7 mouse cellular contexts compared by ENCODE assay signal in the genomic region with DNA sequence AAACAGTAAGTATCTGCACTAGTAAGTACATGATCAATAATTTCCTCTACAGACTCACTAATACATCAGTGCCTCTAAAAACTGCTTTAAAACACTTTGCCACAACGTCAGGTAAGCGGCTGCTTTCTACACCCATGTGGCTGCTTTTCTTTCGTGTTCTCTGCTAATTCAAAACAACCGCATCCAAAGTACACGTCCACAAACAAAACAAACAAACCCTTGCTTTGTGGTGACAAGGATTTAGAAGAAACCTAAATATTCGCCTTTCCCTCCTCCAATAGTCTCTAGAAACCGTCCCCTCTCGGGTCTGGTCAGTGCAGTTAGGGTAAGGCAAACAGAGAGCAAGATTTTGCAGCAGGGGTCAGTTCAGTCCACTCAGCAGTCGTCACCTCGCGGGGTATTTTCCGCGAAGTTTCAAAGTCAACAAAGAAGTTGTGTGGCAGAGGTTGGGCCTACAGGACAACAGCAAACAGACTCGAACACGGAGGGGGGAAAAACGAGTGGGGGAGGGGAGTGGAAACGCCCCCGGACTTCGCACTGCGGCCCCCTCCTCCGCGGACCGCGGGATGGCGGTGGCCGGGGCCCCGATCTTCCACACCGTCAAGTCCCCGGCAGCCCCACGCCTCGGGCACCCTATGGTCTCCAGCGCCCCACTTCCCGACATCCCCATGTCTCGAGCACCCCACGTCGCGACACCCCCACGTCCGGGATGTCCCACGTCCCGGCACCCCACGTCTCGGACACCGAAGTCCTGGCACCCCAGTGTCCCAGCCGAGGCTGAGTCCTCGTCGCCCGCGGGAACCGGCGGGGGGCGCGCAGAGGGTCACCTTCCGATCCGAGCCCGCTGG. TPM values are rescaled to one million over a fixed set of nuclear protein-coding genes. Genes with fewer than 3 reads are reported as not detected.
DNase-seq lines count a peak whose midpoint lies in the region; ATAC-seq and TF ChIP-seq lines count a peak whose summit lies in the region.

No protein-coding gene starts in this region.

- TF ChIP-seq EP300 in MEL (IDR thresholded peaks at IDR 0.05; ENCODE audit: low read depth in 1 of 2, low read length in 2 of 2), result no peak

- H3K79me2 ChIP-seq in MEL (ENCODE audit: control insufficient read depth, insufficient read depth, low read length, poor library complexity), result peaks cover 59% of the 10 kb centered on the region

- no peaks in the 10 kb centered on the region for H3K9me3 ChIP-seq in MEL (replicated peaks; ENCODE audit: insufficient read depth, low read length)
- no peaks in the 10 kb centered on the region for H3K9me3 ChIP-seq in forebrain, embryonic 15.5 days
- H3K9me3 ChIP-seq in hindbrain, embryonic 12.5 days (replicated peaks), result 0 out of 2 replicates have a peak, but pooled peaks cover 3% of the 10 kb centered on the region
- H3K9me3 ChIP-seq in midbrain, embryonic 13.5 days, result 0 out of 2 replicates have a peak, but pooled peaks cover 6% of the 10 kb centered on the region

- TF ChIP-seq CTCF in MEL (IDR thresholded peaks at IDR 0.05 in 2 of 3, conservative IDR thresholded peaks at IDR 0.05 in 1 of 3; ENCODE audit: control insufficient read depth in 1 of 3, insufficient read depth in 1 of 3, low read depth in 2 of 3, low read length in 3 of 3, poor library complexity in 1 of 3, severe bottlenecking in 1 of 3), result no peak

- TF ChIP-seq RAD21 in MEL (IDR thresholded peaks at IDR 0.05; ENCODE audit: low read depth, low read length), result no peak

- peaks cover 28 to 32% of the 10 kb centered on the region in 2 experiments for H3K4me1 ChIP-seq in MEL (ENCODE audit: control insufficient read depth in 1 of 2, insufficient read depth in 2 of 2, low read length in 2 of 2)
- H3K4me1 ChIP-seq in forebrain, embryonic 15.5 days, result peaks cover 20% of the 10 kb centered on the region
- H3K4me1 ChIP-seq in hindbrain, embryonic 12.5 days, result peaks cover 18% of the 10 kb centered on the region
- H3K4me1 ChIP-seq in midbrain, embryonic 13.5 days (replicated peaks), result peaks cover 22% of the 10 kb centered on the region

- peak overlapping the region; percentile 60 for H3K27ac ChIP-seq in MEL (ENCODE audit: control insufficient read depth, low read depth, low read length)
- H3K27ac ChIP-seq in forebrain, embryonic 15.5 days (replicated peaks), result peak overlapping the region; percentile 99
- H3K27ac ChIP-seq in hindbrain, embryonic 12.5 days, result peak overlapping the region; percentile 100
- peak overlapping the region; percentile 99 for H3K27ac ChIP-seq in midbrain, embryonic 13.5 days

- DNase-seq in MEL (ENCODE audit: low read depth, low spot score), result peak; percentile 61
- DNase-seq in left cerebral cortex, postnatal 4 days, result peak; percentile 50
- DNase-seq in spleen, postnatal 36 days (ENCODE audit: low spot score in 2 of 2), result peak; percentile 23 to 47

- H3K27me3 ChIP-seq in MEL (ENCODE audit: control insufficient read depth in 1 of 2, insufficient read depth in 2 of 2, low read length in 2 of 2), result no peaks in the 10 kb centered on the region
- no peaks in the 10 kb centered on the region for H3K27me3 ChIP-seq in forebrain, embryonic 15.5 days
- H3K27me3 ChIP-seq in hindbrain, embryonic 12.5 days, result no peaks in the 10 kb centered on the region
- H3K27me3 ChIP-seq in midbrain, embryonic 13.5 days, result no peaks in the 10 kb centered on the region

- TF ChIP-seq POLR2A in MEL (IDR thresholded peaks at IDR 0.05; ENCODE audit: control insufficient read depth in 1 of 2, insufficient read depth in 1 of 2, low read depth in 1 of 2, low read length in 2 of 2, poor library complexity in 1 of 2), result 0 out of 4 replicates have a peak, but pooled peaks of 1 of the 2 experiments have one; percentile 10

- WGBS in forebrain, embryonic 15.5 days, result under 1% methylated on average over 52 of the region's 56 CpGs
- under 1% methylated on average over 50 of the region's 56 CpGs for WGBS in hindbrain, embryonic 12.5 days
- under 1% methylated on average over 51 of the region's 56 CpGs for WGBS in midbrain, embryonic 13.5 days

- H3K4me2 ChIP-seq in forebrain, embryonic 15.5 days (replicated peaks), result peak overlapping the region; percentile 62
- peak overlapping the region; percentile 71 for H3K4me2 ChIP-seq in hindbrain, embryonic 12.5 days (replicated peaks)
- peak overlapping the region; percentile 87 for H3K4me2 ChIP-seq in midbrain, embryonic 13.5 days (replicated peaks)

- 0 out of 2 replicates have a peak, but pooled peaks have one; percentile 23 for ATAC-seq in cerebellum, adult (ENCODE audit: insufficient number of reproducible peaks, low FRiP score, low TSS enrichment)
- ATAC-seq in forebrain, embryonic 15.5 days (replicated peaks), result peak; percentile 37
- ATAC-seq in hindbrain, embryonic 12.5 days (ENCODE audit: low FRiP score), result peak; percentile 65
- ATAC-seq in midbrain, embryonic 13.5 days, result peak; percentile 57

- H3K36me3 ChIP-seq in MEL (ENCODE audit: control insufficient read depth in 1 of 2, insufficient read depth in 2 of 2, low read length in 2 of 2), result peaks cover 2 to 48% of the 10 kb centered on the region in 2 experiments; a peak in 3 of 4 replicates
- H3K36me3 ChIP-seq in forebrain, embryonic 15.5 days, result peaks cover 4% of the 10 kb centered on the region; the same call in 1 of the 2 replicates
- no peaks in the 10 kb centered on the region for H3K36me3 ChIP-seq in hindbrain, embryonic 12.5 days
- no peaks in the 10 kb centered on the region for H3K36me3 ChIP-seq in midbrain, embryonic 13.5 days

- H3K4me3 ChIP-seq in MEL (ENCODE audit: control insufficient read depth in 1 of 2, insufficient read depth in 1 of 2, low read depth in 2 of 2, low read length in 2 of 2), result peak overlapping the region; percentile 94 to 97
- peak overlapping the region; percentile 82 for H3K4me3 ChIP-seq in forebrain, embryonic 15.5 days
- peak overlapping the region; percentile 96 for H3K4me3 ChIP-seq in hindbrain, embryonic 12.5 days
- peak overlapping the region; percentile 92 for H3K4me3 ChIP-seq in midbrain, embryonic 13.5 days (replicated peaks)

- intact Hi-C loops in left cerebral cortex, postnatal 4 days (cut with DNase I), result loop anchor here (10.0 kb wide), 1 partner anchor 55 kb away; no protein-coding TSS in a partner anchor

- peak overlapping the region; percentile 97 for H3K9ac ChIP-seq in MEL (ENCODE audit: control insufficient read depth, low read depth, low read length, poor library complexity, severe bottlenecking)
- H3K9ac ChIP-seq in forebrain, embryonic 15.5 days (replicated peaks), result peak overlapping the region; percentile 86
- peak overlapping the region; percentile 97 for H3K9ac ChIP-seq in hindbrain, embryonic 12.5 days
- H3K9ac ChIP-seq in midbrain, embryonic 13.5 days (replicated peaks), result peak overlapping the region; percentile 92

TF ChIP-seq in MEL, 35 proteins besides CTCF, POLR2A, EP300 and RAD21 (continues in another document):
- peak; percentile 43 for TF ChIP-seq MAX (IDR thresholded peaks at IDR 0.05; ENCODE audit: low read length)
- no peak for TF ChIP-seq BHLHE40 (IDR thresholded peaks at IDR 0.05; ENCODE audit: borderline replicate concordance, low read depth, low read length)
- TF ChIP-seq TCF12 (IDR thresholded peaks at IDR 0.05; ENCODE audit: low read depth, low read length), result no peak
- 0 out of 2 replicates have a peak, but pooled peaks have one; percentile 18 for TF ChIP-seq MAZ (IDR thresholded peaks at IDR 0.05; ENCODE audit: low read depth, low read length)
- TF ChIP-seq HCFC1 (IDR thresholded peaks at IDR 0.05; ENCODE audit: low read depth, low read length), result no peak; the same call in 1 of the 2 replicates
- TF ChIP-seq ELF1 (IDR thresholded peaks at IDR 0.05; ENCODE audit: low read depth, low read length), result no peak
- TF ChIP-seq ZMIZ1 (IDR thresholded peaks at IDR 0.05; ENCODE audit: low read depth, low read length), result no peak
- no peak for TF ChIP-seq POLR2AphosphoS2 (IDR thresholded peaks at IDR 0.05; ENCODE audit: low read length)
- no peak for TF ChIP-seq USF2 (IDR thresholded peaks at IDR 0.05; ENCODE audit: borderline replicate concordance in 1 of 2, insufficient read depth in 1 of 2, low read depth in 1 of 2, low read length in 2 of 2)
- no peak for TF ChIP-seq RCOR1 (IDR thresholded peaks at IDR 0.05; ENCODE audit: low read depth, low read length)
- no peak for TF ChIP-seq ETS1 (IDR thresholded peaks at IDR 0.05; ENCODE audit: low read depth, low read length)
- no peak for TF ChIP-seq TBP (IDR thresholded peaks at IDR 0.05; ENCODE audit: low read depth, low read length)
- 0 out of 2 replicates have a peak, but pooled peaks have one; percentile 17 for TF ChIP-seq UBTF (IDR thresholded peaks at IDR 0.05; ENCODE audit: borderline replicate concordance, insufficient read depth, low read depth, low read length)
- no peak for TF ChIP-seq TAL1 (IDR thresholded peaks at IDR 0.05; ENCODE audit: low read length)
- no peak for TF ChIP-seq ZC3H11A (IDR thresholded peaks at IDR 0.05; ENCODE audit: low read depth, low read length)
- no peak for TF ChIP-seq MYB (IDR thresholded peaks at IDR 0.05; ENCODE audit: low read depth, low read length)
- TF ChIP-seq MYC (IDR thresholded peaks at IDR 0.05; ENCODE audit: low read depth, low read length), result no peak
- no peak for TF ChIP-seq USF1 (IDR thresholded peaks at IDR 0.05; ENCODE audit: low read depth, low read length)
- peak; percentile 83 for TF ChIP-seq SIN3A (IDR thresholded peaks at IDR 0.05; ENCODE audit: low read length)
- TF ChIP-seq CHD1 (IDR thresholded peaks at IDR 0.05; ENCODE audit: low read depth, low read length), result no peak

RNA-seq across cellular contexts. Expression of gene March6, which starts 0.8 kb away (rescaled TPM):
- 37.9 and 42.8 TPM in 2 replicates for total RNA-seq in MEL (2012; rRNA removed)
- polyA plus RNA-seq in MEL (2012; ENCODE audit: insufficient read depth in 1 of 2, insufficient read length in 2 of 2, low read depth in 1 of 2, low replicate concordance in 2 of 2, missing spikeins in 1 of 2), result 100 to 1,000 TPM in 1 of 2 experiments, 10 to 100 TPM in 1; 62.5 to 114 TPM
- 77.5 and 81.1 TPM in 2 replicates for polyA plus RNA-seq in forebrain, embryonic 15.5 days (2015; fragmentation: Nextera tagmentation; extraction: Ambion mirVana)
- polyA plus RNA-seq in hindbrain, embryonic 12.5 days (2016; fragmentation: Nextera tagmentation; extraction: Ambion mirVana), result 67.5 and 70.9 TPM in 2 replicates
- 100 to 1,000 TPM; 200 to 210 TPM for total RNA-seq in left cerebral cortex, postnatal 4 days (2021)
- polyA plus RNA-seq in midbrain, embryonic 13.5 days (2015; fragmentation: Nextera tagmentation; extraction: Ambion mirVana), result 75.0 and 78.6 TPM in 2 replicates

RNA-seq across cellular contexts. Expression of gene Cmbl, which starts 35.2 kb away (rescaled TPM):
- total RNA-seq in MEL (2012; rRNA removed), result 0.31 TPM in 1 of 2 replicates, not detected in the other
- under 1 TPM in 1 of 2 experiments, not detected in 1; 0.22 TPM for polyA plus RNA-seq in MEL (2012; ENCODE audit: insufficient read depth in 1 of 2, insufficient read length in 2 of 2, low read depth in 1 of 2, low replicate concordance in 2 of 2, missing spikeins in 1 of 2)
- polyA plus RNA-seq in forebrain, embryonic 15.5 days (2015; fragmentation: Nextera tagmentation; extraction: Ambion mirVana), result 5.0 and 7.4 TPM in 2 replicates
- polyA plus RNA-seq in hindbrain, embryonic 12.5 days (2016; fragmentation: Nextera tagmentation; extraction: Ambion mirVana), result 2.7 and 2.8 TPM in 2 replicates
- total RNA-seq in left cerebral cortex, postnatal 4 days (2021), result 1 to 10 TPM; 6.3 to 8.6 TPM
- 3.1 and 4.0 TPM in 2 replicates for polyA plus RNA-seq in midbrain, embryonic 13.5 days (2015; fragmentation: Nextera tagmentation; extraction: Ambion mirVana)

Comparison
In these comparisons a context has a peak if more than half of its experiments do, and no peak if none do; other contexts are left out.
1. Peak in every context shown above with its lines: DNase-seq, ATAC-seq, H3K4me3 ChIP-seq and H3K27ac ChIP-seq.